Comparison of ENCODE assay signal across 8 mouse cellular contexts in the genomic region with DNA sequence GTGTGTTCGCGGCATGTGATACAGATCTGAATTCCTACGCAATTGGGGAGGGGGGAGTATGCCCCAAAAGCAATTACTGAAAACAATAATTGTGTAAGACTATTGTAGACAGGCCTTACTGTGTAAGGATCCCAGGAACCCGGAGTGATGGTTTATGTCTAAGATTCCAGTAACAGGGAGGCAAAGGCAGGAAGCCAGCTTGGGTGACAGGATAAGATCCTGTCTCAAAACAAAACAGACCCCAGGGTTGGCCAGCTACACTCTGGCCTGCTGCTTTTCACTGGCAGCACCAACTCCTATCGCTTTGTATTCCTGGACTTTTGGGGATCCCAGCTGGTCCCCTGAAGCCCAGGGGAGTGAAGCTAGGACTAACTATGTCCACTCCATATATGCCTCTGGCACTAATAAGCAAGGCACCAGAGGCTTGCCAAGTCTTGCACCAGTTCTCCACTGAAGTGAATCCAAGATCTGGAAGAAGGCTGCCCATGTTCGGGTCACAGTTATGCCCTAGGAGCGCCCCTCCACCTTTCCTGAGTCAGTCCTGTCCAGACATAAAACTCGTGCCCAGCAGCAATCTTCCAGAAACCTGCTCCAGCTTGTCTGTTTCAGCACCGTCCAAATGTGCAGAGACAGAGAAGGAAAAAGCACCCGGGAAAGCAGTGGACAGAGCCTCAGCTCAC. TPM values are rescaled to one million over a fixed set of nuclear protein-coding genes. Genes with fewer than 3 reads are reported as not detected.
A peak's percentile ranks its signal among the peaks of the same experiment; 100 is the strongest.
DNase-seq lines count a peak whose midpoint lies in the region; TF ChIP-seq lines count a peak whose summit lies in the region.

No protein-coding gene starts in this region.

- H3K27ac ChIP-seq in cerebellum, adult 2 months (ENCODE audit: insufficient read depth, low read length), result peak overlapping the region; percentile 32; the same call in 1 of the 2 replicates
- H3K27ac ChIP-seq in thymus, adult 2 months (ENCODE audit: control insufficient read depth, insufficient read depth, low read length), result no peak overlapping the region

- peak overlapping the region; percentile 69 for H3K4me3 ChIP-seq in cerebellum, adult 2 months (replicated peaks; ENCODE audit: insufficient read depth, low read depth, low read length)
- peak overlapping the region; percentile 46 for H3K4me3 ChIP-seq in thymus, adult 2 months (ENCODE audit: control insufficient read depth, insufficient read depth, low read length)

- TF ChIP-seq CTCF in cerebellum, adult 2 months (IDR thresholded peaks at IDR 0.05; ENCODE audit: borderline replicate concordance, insufficient read depth, low read depth, low read length), result no peak
- no peak for TF ChIP-seq CTCF in thymus, adult 2 months (IDR thresholded peaks at IDR 0.05; ENCODE audit: borderline replicate concordance, control insufficient read depth, extremely low read depth, insufficient read depth, low read length, poor library complexity)

- no peak for TF ChIP-seq POLR2A in cerebellum, adult 2 months (IDR thresholded peaks at IDR 0.05; ENCODE audit: borderline replicate concordance, insufficient read depth, low read length)
- TF ChIP-seq POLR2A in thymus, adult 2 months (IDR thresholded peaks at IDR 0.05; ENCODE audit: control insufficient read depth, extremely low read depth, insufficient read depth, low read length, poor library complexity), result no peak

- no peaks in the 10 kb centered on the region for H3K36me3 ChIP-seq in thymus, adult 2 months (ENCODE audit: control insufficient read depth, insufficient read depth, low read length)

- H3K4me1 ChIP-seq in cerebellum, adult 2 months (ENCODE audit: control insufficient read depth, insufficient read depth, low read length), result peaks cover 83% of the 10 kb centered on the region
- H3K4me1 ChIP-seq in thymus, adult 2 months (replicated peaks; ENCODE audit: control insufficient read depth, insufficient read depth, low read length), result peaks cover 10% of the 10 kb centered on the region

- no peak for DNase-seq in cerebellum, adult 2 months
- no peak for DNase-seq in cerebellum, adult 8-10 months
- no peak for DNase-seq in thymus, adult 2 months
- no peak for DNase-seq in thymus, postnatal 0 days (ENCODE audit: low spot score)
- DNase-seq in kidney, adult 18-20 months, result peak; percentile 56
- peak; percentile 55 to 62 for DNase-seq in lung, postnatal 4 days
- DNase-seq in embryo, embryonic 9.5 days (ENCODE audit: extremely low spot score), result no peak
- no peak for DNase-seq in thymus, postnatal 14 days

- 10% methylated on average over 10 of the region's 10 CpGs for WGBS in cerebellum, adult 2 months
- 33% methylated on average over 10 of the region's 10 CpGs for WGBS in thymus, adult 2 months

- H3K27me3 ChIP-seq in cerebellum, adult 2 months (ENCODE audit: control insufficient read depth, insufficient read depth, low read length), result no peaks in the 10 kb centered on the region
- peaks cover 15% of the 10 kb centered on the region; the same call in 1 of the 2 replicates for H3K27me3 ChIP-seq in thymus, adult 2 months (ENCODE audit: control insufficient read depth, insufficient read depth, low read length)

RNA-seq across cellular contexts. Expression of gene Bcar1, which starts 11.1 kb away (rescaled TPM):
- polyA plus RNA-seq in cerebellum, adult 2 months (2012; rRNA removed), result 129 and 146 TPM in 2 replicates
- polyA plus RNA-seq in thymus, adult 2 months (2012; rRNA removed), result 11.8 and 14.0 TPM in 2 replicates
- polyA plus RNA-seq in thymus, postnatal 0 days (2015; fragmentation: Nextera tagmentation; extraction: Ambion mirVana), result 4.1 TPM in 2 replicates

RNA-seq across cellular contexts. Expression of gene Ctrb1, which starts 41.7 kb away (rescaled TPM):
- 0.29 and 0.33 TPM in 2 replicates for polyA plus RNA-seq in cerebellum, adult 2 months (2012; rRNA removed)
- 6.6 and 11.8 TPM in 2 replicates for polyA plus RNA-seq in thymus, adult 2 months (2012; rRNA removed)
- 1.1 TPM in 2 replicates for polyA plus RNA-seq in thymus, postnatal 0 days (2015; fragmentation: Nextera tagmentation; extraction: Ambion mirVana)

Comparison
In these comparisons a context has a peak if more than half of its experiments do, and no peak if none do; other contexts are left out.
1. DNase-seq: peak in kidney, adult 18-20 months (single experiment) and lung, postnatal 4 days (2 of 2); none in cerebellum, adult 2 months (0 of 2), cerebellum, adult 8-10 months (single experiment), thymus, adult 2 months (single experiment), thymus, postnatal 0 days (single experiment), embryo, embryonic 9.5 days (single experiment) and thymus, postnatal 14 days (single experiment).